Mouse (Mus musculus): ENCODE measurements around the gene Gm20441.

DNA sequence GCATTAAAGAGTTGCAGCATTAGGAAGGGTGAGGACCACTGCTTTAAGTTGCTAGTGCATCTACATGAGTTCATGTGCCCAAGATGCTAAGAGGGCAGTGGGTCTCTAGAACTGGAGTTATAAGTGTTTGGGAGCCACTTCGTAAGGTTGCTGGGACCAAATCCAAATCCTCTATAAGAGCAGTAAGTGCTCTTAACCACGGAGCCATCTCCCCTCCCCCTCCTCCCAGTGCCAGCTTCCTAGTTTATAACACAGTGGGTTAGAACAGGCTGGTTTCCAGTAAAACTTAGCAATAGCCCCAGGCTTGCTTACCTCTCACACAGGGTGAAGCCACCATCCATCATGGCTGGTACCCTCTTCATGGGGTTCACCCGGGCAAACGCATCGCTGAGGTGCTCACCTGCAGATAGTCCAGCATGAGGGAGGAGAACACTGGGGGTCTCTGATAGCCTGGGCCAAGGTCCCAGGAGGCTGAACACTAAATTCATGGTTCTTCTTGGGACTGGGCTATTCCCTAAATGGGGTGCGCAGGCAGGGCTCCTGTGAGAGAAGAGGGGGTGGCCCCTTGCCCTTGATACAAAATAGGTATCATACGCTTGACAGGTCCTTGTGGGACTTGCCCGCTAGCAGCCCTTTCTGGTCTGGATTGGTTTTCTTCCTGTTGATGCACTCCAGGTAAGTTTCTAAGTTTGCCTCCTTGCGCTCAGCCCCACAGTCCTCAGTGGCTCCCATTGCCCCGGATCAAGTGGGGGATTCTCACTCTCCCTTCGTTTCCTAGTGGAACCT, 16.2 kb upstream of the Gm20441 start:
- TF ChIP-seq POLR2A (IDR thresholded peaks at IDR 0.05; ENCODE audit: insufficient read depth, low read depth, low read length) (no peak), CTCF (IDR thresholded peaks at IDR 0.05; ENCODE audit: insufficient read depth, low read depth, low read length) (no peak)

Measured in olfactory bulb, adult 2 months (tissue).